Mouse (Mus musculus): Measurements from ENCODE around the gene Cox16. TPM values are rescaled to one million over a fixed set of nuclear protein-coding genes. Genes with fewer than 3 reads are reported as not detected.

The Cox16 gene
- total RNA-seq, 2 experiments from 2014 or later: 80.9 to 137 TPM

DNA sequence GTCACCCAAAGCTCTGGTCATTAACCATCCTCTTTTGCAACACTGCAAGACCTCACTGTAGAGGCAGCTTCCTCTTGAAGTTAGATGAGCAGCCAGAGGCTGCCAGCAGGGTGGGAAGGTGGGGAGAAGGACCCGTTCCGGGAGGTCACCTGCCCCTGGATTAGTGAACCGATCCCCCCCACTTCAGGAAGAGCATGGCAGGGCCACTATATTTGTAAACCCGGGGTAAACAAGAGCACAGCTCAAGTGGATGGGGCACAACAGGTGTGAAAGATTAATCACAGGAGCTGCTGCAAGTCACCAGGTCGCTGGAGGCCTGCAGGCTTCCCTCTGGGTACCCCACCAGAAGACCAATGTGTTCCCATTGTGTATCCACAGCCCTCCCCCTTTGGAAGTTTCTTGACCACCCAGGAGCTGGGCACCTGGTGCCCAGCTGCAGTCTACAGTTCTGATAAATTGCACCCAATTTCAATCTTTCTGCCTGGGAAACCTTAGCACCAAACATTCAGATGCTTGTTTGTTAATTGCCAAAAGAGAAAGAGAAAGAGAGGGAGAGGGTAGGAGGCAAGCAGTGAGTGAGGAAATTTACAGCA, 153.8 kb downstream of the Cox16 start:
- ATAC-seq (replicated peaks; ENCODE audit: poor library complexity, severe bottlenecking): no peak

DNA sequence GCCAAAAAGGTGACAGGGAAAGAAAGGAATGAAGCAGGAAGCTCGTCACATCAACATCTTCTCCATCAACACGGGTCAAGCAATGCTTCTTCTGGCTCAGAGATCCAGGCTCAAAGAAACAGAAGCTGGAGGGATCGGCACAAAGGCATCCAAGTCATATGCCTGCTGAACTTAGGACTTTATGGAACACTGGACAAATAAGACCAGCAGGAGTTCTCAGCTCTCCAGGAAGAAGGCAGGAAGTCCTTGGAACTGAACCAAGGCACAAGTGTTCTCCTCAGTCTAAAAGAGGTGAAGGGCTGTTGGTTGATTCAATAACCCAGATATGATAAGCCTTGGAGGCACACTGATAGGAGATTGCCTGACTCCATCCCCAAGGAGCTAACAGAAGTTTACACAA, 159.9 kb downstream of the Cox16 start:
- no peak for ATAC-seq (replicated peaks; ENCODE audit: poor library complexity, severe bottlenecking)

DNA sequence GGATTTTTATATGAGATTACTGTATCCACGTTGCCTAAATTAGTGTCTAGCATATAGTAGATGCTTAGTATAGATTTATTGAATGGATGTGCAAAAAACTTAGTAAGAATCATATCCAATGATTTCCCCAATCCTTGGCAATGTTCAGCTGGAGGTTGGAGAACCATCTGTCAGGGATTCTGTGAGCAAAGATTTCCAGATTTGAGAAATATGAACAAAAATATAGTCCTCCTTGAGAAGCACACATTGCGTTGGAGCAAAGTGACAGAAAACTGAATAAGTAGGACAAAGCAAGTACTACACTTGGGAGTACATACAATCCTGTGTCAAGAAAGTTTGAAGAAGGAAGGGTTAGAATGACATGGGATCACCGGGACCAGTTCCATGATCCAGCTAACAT, 160.8 kb downstream of the Cox16 start:
- ATAC-seq (replicated peaks; ENCODE audit: poor library complexity, severe bottlenecking): no peak

DNA sequence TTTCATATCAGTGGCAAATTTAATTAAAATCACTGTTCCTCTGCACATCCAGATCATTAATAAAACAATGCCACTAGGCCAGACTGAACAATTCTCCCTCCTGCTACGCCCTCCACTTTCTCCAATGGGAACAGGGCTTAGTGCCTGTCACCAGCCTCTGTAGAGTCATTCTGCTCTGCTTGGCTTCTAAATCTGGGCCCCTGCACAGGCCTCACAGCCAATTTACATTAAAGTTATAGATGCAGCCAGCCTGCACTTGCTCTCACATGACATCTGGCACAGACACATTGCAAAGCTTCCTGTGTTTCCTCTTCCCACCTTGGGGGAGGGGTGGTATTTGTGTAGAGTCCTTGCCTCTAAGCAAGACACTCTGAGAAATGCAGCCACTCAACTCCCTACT, 163.9 kb downstream of the Cox16 start:
- ATAC-seq (replicated peaks; ENCODE audit: poor library complexity, severe bottlenecking): no peak

DNA sequence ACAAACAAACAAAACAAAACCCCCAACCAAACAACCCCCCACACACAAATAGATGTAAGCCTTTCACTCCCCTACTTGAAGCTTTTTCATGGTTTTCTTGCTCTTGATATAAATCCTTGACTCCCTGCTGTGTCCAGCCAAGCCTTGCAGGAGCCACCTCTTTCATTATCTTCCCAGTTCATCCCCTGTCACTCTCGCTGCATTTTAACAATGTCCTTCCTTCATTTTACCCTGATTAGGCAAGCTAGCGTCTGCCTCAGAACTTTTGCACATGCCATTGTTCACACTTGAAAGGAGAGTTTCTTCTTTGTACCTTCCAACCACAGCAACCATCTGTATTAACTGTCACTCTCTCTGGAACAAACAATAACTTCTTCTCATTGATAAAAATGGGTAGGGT, 167.1 kb downstream of the Cox16 start:
- ATAC-seq (replicated peaks; ENCODE audit: poor library complexity, severe bottlenecking): no peak

DNA sequence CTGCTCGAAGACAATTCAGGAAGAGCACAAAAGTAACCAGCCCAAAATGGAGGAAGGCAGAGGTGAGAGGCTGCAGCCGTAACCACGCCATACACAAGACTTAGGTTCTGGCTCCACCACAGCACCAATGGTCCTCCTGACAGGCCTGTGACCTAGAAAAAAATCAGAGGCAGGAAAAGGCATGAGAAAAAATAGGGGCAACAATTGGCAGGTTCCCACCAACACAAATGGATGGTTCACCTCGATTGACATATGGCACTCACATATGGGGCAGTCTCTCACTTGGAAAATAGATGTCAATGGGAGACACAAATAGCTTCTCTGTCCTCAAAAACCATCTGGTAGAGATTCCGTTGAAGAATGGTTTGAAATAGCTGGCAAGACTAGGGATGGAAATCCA, 169.0 kb downstream of the Cox16 start:
- ATAC-seq (replicated peaks; ENCODE audit: poor library complexity, severe bottlenecking): no peak

Other genes starting within 250 kb of the Cox16 start
- not detected in 2 replicates for gene Slc8a3, start 151.9 kb downstream of the Cox16 start, total RNA-seq (2014; fragmentation: Nextera tagmentation)
- gene Slc8a3, start 151.9 kb downstream of the Cox16 start, total RNA-seq (2017): not detected in 2 replicates
- gene Gm4787, start 105.7 kb downstream of the Cox16 start, total RNA-seq (2014; fragmentation: Nextera tagmentation): 0.80 and 2.6 TPM in 2 replicates
- gene Gm4787, start 105.7 kb downstream of the Cox16 start, total RNA-seq (2017): 0.43 TPM in 1 of 2 replicates, not detected in the other
- 4.1 and 7.5 TPM in 2 replicates for gene Adam4, start 63.2 kb downstream of the Cox16 start, total RNA-seq (2014; fragmentation: Nextera tagmentation)
- 1.2 and 1.7 TPM in 2 replicates for gene Adam4, start 63.2 kb downstream of the Cox16 start, total RNA-seq (2017)
- gene Gm20498, start 47.8 kb upstream of the Cox16 start, total RNA-seq (2014; fragmentation: Nextera tagmentation): 7.9 and 13.8 TPM in 2 replicates
- gene Gm20498, start 47.8 kb upstream of the Cox16 start, total RNA-seq (2017): 33.1 and 34.2 TPM in 2 replicates
- 26.1 and 41.5 TPM in 2 replicates for gene Synj2bp, start 47.8 kb upstream of the Cox16 start, total RNA-seq (2014; fragmentation: Nextera tagmentation)
- gene Synj2bp, start 47.8 kb upstream of the Cox16 start, total RNA-seq (2017): 35.6 and 46.6 TPM in 2 replicates
- gene Adam21, start 83.3 kb upstream of the Cox16 start, total RNA-seq (2014; fragmentation: Nextera tagmentation): not detected in 2 replicates
- gene Adam21, start 83.3 kb upstream of the Cox16 start, total RNA-seq (2017): not detected in 2 replicates
- gene Med6, start 109.9 kb upstream of the Cox16 start, total RNA-seq (2014; fragmentation: Nextera tagmentation): 27.8 and 41.4 TPM in 2 replicates
- 67.2 and 71.7 TPM in 2 replicates for gene Med6, start 109.9 kb upstream of the Cox16 start, total RNA-seq (2017)
- not detected in 2 replicates for gene Ttc9, start 146.1 kb upstream of the Cox16 start, total RNA-seq (2014; fragmentation: Nextera tagmentation)
- gene Ttc9, start 146.1 kb upstream of the Cox16 start, total RNA-seq (2017): not detected in 2 replicates